Comparison of ENCODE assay signal across 15 mouse cellular contexts in genomic region chr1:150857779-150858178, GRCm38 (mm10).
DNase-seq lines count a peak whose midpoint lies in the region; TF ChIP-seq lines count a peak whose summit lies in the region.
"Had no signal": no experiment of that assay in that cellular context is flagged by ENCODE, and none has a peak within 500 bp of the region (broad histone marks: within the 10 kb centered on the region; RNA-seq: fewer than 3 reads in every experiment).

No protein-coding gene starts in this region.

- TF ChIP-seq POLR2A in brain, embryonic 14.5 days (IDR thresholded peaks at IDR 0.05; ENCODE audit: borderline replicate concordance, extremely low read depth, insufficient read depth, insufficient read length, poor library complexity, severe bottlenecking) = no peak

- peak; percentile 23 to 52 for DNase-seq in cerebellum, adult 18-20 months
- DNase-seq in cerebellum, adult 11 months = no peak
- DNase-seq in cerebellum, adult 9-11 months = peak; percentile 31
- DNase-seq in cerebellum, adult 11-12 months = no peak
- peak; percentile 19 for DNase-seq in brain, embryonic 14.5 days (ENCODE audit: low read depth)
- DNase-seq in left cerebral cortex, adult 8-10 months (ENCODE audit: low spot score in 2 of 2) = no peak
- DNase-seq: adrenal gland, postnatal 14 days; B cell, adult 2 months; embryo, embryonic 11 days; gastrocnemius, postnatal 25 days; heart, adult 18-20 months; heart, postnatal 10 days; heart, postnatal 36 days; kidney, adult 18-20 months; kidney, adult 9 months had no signal

- TF ChIP-seq CTCF in brain, embryonic 14.5 days (IDR thresholded peaks at IDR 0.05; ENCODE audit: borderline replicate concordance, extremely low read depth, insufficient read depth, insufficient read length) = no peak

Comparison
In these comparisons a context has a peak if more than half of its experiments do, and no peak if none do; other contexts are left out.
1. DNase-seq: peak in cerebellum, adult 18-20 months (2 of 2), cerebellum, adult 9-11 months (single experiment) and brain, embryonic 14.5 days (single experiment); none in cerebellum, adult 11 months (single experiment), cerebellum, adult 11-12 months (single experiment) and left cerebral cortex, adult 8-10 months (0 of 2).